Mouse (Mus musculus): ENCODE data around the gene Vps8. TPM values are rescaled to one million over a fixed set of nuclear protein-coding genes. Genes with fewer than 3 reads are reported as not detected.

Gene Vps8
- polyA plus RNA-seq, 1 experiment from 2014 or later = 14.3 TPM

DNA sequence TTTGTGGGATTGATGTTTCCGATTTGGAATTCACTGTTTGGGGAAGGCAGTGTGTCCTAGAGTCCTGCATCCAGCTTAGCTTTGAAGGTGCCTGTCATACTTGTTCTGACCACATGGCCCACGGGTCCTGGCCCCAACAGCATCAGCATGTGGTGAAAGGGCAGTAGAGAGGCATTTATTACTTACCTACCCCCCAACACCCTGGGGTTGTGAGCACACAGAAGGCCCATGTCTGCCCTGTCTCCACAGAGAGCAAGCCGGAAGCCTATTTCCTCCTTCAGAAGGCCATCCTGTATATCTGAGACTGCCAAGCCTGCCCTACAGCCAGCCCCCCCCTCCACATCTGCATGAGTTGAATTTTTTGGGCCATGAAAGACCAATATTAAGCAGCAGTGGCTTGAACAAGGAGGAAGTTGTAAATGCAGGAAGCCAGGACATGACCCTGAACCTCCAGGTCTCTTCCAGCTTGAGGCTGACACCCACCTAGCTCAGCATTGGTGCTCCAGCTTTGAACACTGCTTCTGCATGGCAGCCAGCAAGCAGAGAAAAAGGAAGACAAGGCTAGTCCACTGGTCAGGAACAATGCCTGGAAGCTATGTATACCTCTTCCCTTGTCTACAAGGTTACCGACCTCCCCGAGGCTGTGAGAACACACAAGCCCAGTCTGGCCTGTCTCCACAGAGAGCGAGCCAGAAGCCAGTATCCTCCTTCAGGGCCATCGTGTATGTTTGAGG lies 218.0 kb downstream of the Vps8 start:
- H3K36me3 ChIP-seq = no peaks in the 10 kb centered on the region
- H3K27me3 ChIP-seq = no peaks in the 10 kb centered on the region
- H3K4me2 ChIP-seq (replicated peaks) = no peak overlapping the region
- H3K4me3 ChIP-seq = no peak overlapping the region
- no peak overlapping the region for H3K9ac ChIP-seq
- peaks cover 13% of the 10 kb centered on the region for H3K4me1 ChIP-seq
- 74% methylated on average over 7 of the region's 7 CpGs for WGBS
- H3K9me3 ChIP-seq = no peaks in the 10 kb centered on the region
- no peak for ATAC-seq (ENCODE audit: low FRiP score, low read depth)
- H3K27ac ChIP-seq = no peak overlapping the region

DNA sequence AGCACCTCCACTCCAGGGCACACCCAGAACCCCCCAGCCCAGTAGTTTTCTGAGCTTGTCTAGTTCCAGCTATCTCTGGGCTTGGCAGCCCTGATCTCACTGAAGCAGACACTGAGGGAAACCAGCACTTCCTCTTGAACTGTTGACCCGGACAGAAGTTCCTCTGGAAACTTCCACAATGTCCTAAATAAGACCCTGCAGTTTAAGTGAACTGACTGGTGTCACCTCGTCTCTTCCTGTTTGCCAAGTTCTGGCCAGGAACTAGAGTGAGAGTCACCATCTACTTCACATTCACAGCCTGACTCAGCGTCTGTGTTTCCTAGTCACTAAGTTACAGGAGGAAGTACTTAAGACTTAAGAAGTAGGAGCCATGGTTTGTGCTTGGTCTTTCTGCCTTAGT lies 219.0 kb downstream of the Vps8 start:
- Histone ChIP-seq H3K9me3 (no peaks in the 10 kb centered on the region), H3K4me1 (peaks cover 13% of the 10 kb centered on the region), H3K27me3 (no peaks in the 10 kb centered on the region), H3K4me2 (replicated peaks) (no peak overlapping the region), H3K36me3 (no peaks in the 10 kb centered on the region; the same call in 1 of the 2 replicates), H3K27ac (no peak overlapping the region), H3K4me3 (no peak overlapping the region), H3K9ac (no peak overlapping the region)
- whole genome bisulfite sequencing = 74% methylated on average over 3 of the region's 3 CpGs
- no peak for ATAC-seq (ENCODE audit: low FRiP score, low read depth)

DNA sequence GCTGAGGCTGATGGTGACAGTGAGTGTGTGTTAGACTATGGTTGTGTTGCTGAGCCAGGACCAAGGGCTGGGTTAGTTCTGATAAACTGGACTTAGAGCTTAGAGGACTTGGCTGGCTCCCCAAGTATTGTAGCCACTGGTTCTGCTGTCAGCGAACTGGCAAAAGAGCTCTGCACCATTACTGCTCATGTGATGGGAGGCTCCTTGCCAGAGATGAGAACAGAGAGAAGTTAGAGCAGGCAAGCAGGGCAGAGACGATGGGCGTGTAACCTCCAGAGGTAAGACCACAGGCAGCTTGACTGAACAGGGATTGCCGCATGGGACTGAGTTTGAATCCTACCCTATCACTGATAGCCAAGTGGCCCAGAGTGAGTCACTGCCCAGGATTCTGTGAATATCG lies 220.0 kb downstream of the Vps8 start:
- Histone ChIP-seq H3K36me3 (peaks cover 1% of the 10 kb centered on the region; the same call in 1 of the 2 replicates), H3K4me3 (no peak overlapping the region), H3K4me1 (peaks cover 13% of the 10 kb centered on the region), H3K27ac (no peak overlapping the region), H3K4me2 (replicated peaks) (no peak overlapping the region), H3K27me3 (no peaks in the 10 kb centered on the region), H3K9me3 (no peaks in the 10 kb centered on the region), H3K9ac (no peak overlapping the region)
- no peak for ATAC-seq (ENCODE audit: low FRiP score, low read depth)
- WGBS = 92% methylated on average over 5 of the region's 5 CpGs

DNA sequence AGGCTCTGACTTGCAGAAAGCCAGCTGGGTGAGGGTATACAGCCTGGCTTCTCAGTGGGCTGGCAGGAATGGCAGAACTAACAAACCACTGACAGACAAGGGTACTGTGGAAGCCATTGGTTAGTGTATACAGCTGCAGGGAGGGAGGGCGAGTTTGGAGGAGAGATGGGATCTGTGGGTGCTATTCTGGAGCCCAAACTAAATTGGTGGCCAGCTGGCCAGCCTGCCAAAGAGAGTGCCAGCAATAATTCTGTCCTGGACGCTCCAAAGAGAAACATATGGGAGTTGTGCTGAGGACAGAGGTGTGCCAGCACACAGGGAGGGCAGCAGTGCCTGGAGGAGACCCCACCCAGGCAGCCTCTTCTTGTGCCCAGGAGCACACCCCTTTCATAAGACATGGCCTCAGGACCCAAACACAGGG lies 220.7 kb downstream of the Vps8 start:
- Histone ChIP-seq H3K4me3 (no peak overlapping the region), H3K27ac (peak overlapping the region; percentile 81), H3K4me1 (peaks cover 13% of the 10 kb centered on the region), H3K36me3 (peaks cover 3% of the 10 kb centered on the region; the same call in 1 of the 2 replicates), H3K4me2 (replicated peaks) (peak overlapping the region; percentile 38; the same call in 1 of the 2 replicates), H3K27me3 (no peaks in the 10 kb centered on the region), H3K9ac (peak overlapping the region; percentile 39), H3K9me3 (no peaks in the 10 kb centered on the region)
- 66% methylated on average over 2 of the region's 2 CpGs for WGBS
- no peak for ATAC-seq (ENCODE audit: low FRiP score, low read depth)

DNA sequence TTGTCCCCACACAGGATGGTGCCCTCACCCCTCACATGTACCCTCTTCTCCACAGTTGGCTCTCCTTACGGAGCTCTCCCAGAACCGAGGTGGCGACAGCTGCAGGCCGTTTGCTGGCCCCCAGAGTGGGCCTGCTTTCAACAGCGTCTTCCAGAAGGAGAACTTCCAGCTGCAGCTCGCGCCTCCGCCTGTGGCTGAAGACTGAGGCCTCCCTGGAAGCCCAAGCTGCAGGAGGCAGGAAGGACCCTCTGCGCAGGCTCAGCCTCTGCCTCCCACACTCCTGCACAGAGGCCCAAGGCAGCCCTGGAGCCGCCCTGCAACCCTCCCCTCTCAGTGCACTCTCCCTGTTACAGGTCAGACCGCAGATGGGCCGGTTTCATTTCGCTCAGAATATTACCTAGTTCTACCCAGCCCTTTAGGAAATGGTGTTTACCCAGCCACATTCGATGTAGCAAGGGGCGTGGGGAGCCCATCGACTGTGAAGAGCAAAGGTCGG lies 221.2 kb downstream of the Vps8 start:
- no peaks in the 10 kb centered on the region for H3K27me3 ChIP-seq
- no peaks in the 10 kb centered on the region for H3K9me3 ChIP-seq
- peak overlapping the region; percentile 38; the same call in 1 of the 2 replicates for H3K4me2 ChIP-seq (replicated peaks)
- peak overlapping the region; percentile 39 for H3K9ac ChIP-seq
- peaks cover 4% of the 10 kb centered on the region; the same call in 1 of the 2 replicates for H3K36me3 ChIP-seq
- peaks cover 13% of the 10 kb centered on the region for H3K4me1 ChIP-seq
- peak overlapping the region; percentile 81 for H3K27ac ChIP-seq
- ATAC-seq (ENCODE audit: low FRiP score, low read depth) = peak; percentile 70
- WGBS = 30% methylated on average over 17 of the region's 17 CpGs
- H3K4me3 ChIP-seq = 0 out of 2 replicates have a peak overlapping the region, but pooled peaks have one; percentile 14

DNA sequence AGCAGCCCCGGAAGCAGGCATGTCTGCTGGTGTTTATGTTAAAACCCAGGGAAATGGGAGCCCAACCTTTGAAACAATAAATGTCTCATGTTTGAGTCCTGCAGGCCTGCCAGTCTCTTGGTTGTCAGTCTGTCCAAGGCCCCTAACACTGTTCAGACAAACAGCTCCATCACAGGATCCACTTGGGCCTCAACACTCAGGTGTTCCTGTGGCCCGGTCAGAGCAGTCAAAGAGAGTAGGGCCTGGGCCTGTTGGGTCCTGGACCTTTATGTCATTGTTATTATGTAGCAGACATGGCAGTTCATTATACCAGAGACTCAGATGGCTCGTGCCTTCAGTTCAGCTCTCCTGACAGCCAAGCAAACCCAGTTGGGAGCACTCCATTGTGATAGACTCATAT lies 221.7 kb downstream of the Vps8 start:
- peak overlapping the region; percentile 38; the same call in 1 of the 2 replicates for H3K4me2 ChIP-seq (replicated peaks)
- no peak overlapping the region for H3K4me3 ChIP-seq
- peaks cover 13% of the 10 kb centered on the region for H3K4me1 ChIP-seq
- WGBS = 76% methylated on average over 3 of the region's 3 CpGs
- no peaks in the 10 kb centered on the region for H3K9me3 ChIP-seq
- no peak for ATAC-seq (ENCODE audit: low FRiP score, low read depth)
- H3K27me3 ChIP-seq = no peaks in the 10 kb centered on the region
- peaks cover 7% of the 10 kb centered on the region; the same call in 1 of the 2 replicates for H3K36me3 ChIP-seq
- H3K27ac ChIP-seq = peak overlapping the region; percentile 81; the same call in 1 of the 2 replicates
- peak overlapping the region; percentile 39; the same call in 1 of the 2 replicates for H3K9ac ChIP-seq

DNA sequence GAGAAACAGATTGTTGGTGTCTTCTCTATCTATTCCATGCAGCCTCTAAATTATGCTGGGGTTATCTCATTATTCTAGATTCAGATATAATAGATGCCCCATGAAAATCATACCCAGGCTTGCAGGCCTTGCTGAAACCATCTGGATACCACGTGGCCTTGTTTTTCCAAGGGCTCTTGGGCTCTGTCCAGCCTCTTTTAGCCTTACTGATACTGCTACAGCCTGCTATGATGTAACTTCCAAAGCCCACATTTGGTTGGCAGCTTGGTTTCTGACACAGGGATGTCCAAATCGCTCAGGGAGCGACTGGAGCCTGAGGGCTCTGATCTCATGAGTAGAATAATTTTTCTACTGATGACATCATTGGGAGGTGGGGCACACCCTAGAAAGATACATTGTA lies 223.0 kb downstream of the Vps8 start:
- H3K9ac ChIP-seq = no peak overlapping the region
- ATAC-seq (ENCODE audit: low FRiP score, low read depth) = no peak
- no peak overlapping the region for H3K27ac ChIP-seq
- H3K4me1 ChIP-seq = peaks cover 13% of the 10 kb centered on the region
- no peaks in the 10 kb centered on the region for H3K27me3 ChIP-seq
- no peaks in the 10 kb centered on the region for H3K9me3 ChIP-seq
- H3K36me3 ChIP-seq = peaks cover 7% of the 10 kb centered on the region
- no peak overlapping the region for H3K4me3 ChIP-seq
- 84% methylated on average over 3 of the region's 3 CpGs for WGBS
- H3K4me2 ChIP-seq (replicated peaks) = no peak overlapping the region

DNA sequence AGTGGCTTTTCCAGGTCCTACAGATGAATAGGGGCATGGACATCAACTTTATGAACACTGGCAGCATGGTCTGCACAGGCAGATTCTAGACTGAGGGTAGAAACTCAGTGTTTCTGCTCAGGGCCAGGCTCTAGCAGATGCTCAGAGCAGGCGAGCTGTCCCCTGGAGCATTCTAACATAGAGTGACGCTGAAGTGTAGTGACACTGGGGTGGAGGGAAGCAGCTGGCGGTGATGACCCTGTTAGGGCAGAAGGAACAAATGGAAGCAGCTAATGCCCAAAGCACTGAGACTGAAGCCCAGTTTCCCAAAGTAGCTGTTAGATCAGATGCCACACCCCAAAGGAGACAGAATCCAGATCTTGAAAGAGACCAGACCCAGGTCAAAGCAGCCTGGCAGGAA lies 223.6 kb downstream of the Vps8 start:
- Histone ChIP-seq H3K4me1 (peaks cover 13% of the 10 kb centered on the region), H3K4me3 (no peak overlapping the region), H3K9me3 (no peaks in the 10 kb centered on the region), H3K9ac (no peak overlapping the region), H3K4me2 (replicated peaks) (no peak overlapping the region), H3K27ac (no peak overlapping the region), H3K27me3 (no peaks in the 10 kb centered on the region), H3K36me3 (peaks cover 12% of the 10 kb centered on the region)
- no peak for ATAC-seq (ENCODE audit: low FRiP score, low read depth)
- 67% methylated on average over 3 of the region's 3 CpGs for WGBS

DNA sequence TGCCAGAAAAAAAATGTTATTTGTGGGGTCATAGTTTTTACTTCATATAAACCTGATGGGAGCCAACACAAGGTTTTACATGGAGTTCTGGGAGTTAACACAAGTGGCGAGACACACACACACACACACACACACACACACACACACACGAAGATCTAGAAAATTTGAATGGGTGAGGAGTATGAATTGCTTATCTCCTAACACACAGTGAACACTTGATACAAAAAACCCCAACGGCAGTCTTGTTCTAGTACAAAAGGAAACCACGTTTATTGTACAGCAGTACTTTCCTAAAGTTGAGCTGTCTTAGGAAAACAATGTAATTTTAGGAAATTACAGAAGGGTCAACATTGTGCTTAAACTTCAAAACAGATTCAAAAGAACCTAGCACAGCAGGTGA lies 225.9 kb downstream of the Vps8 start:
- ATAC-seq (ENCODE audit: low FRiP score, low read depth) = no peak
- 83% methylated on average over 4 of the region's 4 CpGs for WGBS

DNA sequence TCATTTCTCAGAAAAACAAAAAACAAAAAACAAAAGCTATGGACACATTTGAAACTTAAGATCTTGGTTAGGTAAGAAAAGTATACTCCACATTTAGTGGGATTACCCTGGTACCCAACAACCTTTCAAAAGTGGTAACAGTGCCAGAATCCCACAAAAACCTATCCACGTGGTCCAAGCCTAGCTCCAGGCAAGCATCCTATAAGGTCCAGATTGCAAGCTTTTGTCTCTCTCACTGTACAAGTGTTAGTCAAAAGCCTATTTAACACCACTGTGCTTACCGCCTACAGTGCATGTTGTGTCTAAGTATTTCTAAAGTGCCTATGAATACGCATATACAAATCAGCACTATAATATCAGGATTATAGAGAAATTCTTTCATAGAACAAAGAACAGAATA lies 227.4 kb downstream of the Vps8 start:
- Histone ChIP-seq H3K27ac (no peak overlapping the region), H3K36me3 (peaks cover 32% of the 10 kb centered on the region), H3K27me3 (no peaks in the 10 kb centered on the region), H3K4me1 (no peaks in the 10 kb centered on the region), H3K4me3 (no peak overlapping the region), H3K9ac (no peak overlapping the region), H3K4me2 (replicated peaks) (no peak overlapping the region), H3K9me3 (no peaks in the 10 kb centered on the region)
- ATAC-seq (ENCODE audit: low FRiP score, low read depth) = no peak
- WGBS = 79% methylated on average over 3 of the region's 3 CpGs

More for the DNA sequence above, 225.9 kb downstream of the Vps8 start:
- no peak overlapping the region for H3K4me2 ChIP-seq (replicated peaks)
- H3K4me3 ChIP-seq = no peak overlapping the region
- peaks cover 32% of the 10 kb centered on the region for H3K36me3 ChIP-seq
- H3K4me1 ChIP-seq = peaks cover 9% of the 10 kb centered on the region
- no peak overlapping the region for H3K9ac ChIP-seq
- no peaks in the 10 kb centered on the region for H3K27me3 ChIP-seq
- H3K9me3 ChIP-seq = no peaks in the 10 kb centered on the region
- H3K27ac ChIP-seq = no peak overlapping the region

DNA sequence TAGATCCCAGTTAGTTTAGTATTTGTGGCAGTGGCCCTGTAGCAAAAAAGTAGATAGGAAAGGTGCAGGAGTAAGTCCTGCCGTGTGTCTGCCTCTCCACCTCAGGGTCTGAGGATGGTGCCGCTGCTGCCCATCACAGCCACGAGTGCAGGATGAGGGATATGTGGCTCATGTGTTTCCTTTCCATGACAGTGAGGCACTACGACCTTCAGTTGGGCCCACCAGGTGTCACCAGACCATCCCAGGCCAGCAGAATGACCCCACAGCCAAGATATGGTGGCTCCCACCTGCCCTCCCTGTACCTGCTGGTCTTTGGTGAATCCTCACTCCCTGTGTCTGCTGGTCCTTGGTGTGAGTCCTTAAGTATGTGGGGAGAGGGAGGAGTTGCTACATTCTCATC lies 228.2 kb downstream of the Vps8 start:
- H3K36me3 ChIP-seq = peaks cover 32% of the 10 kb centered on the region
- H3K27me3 ChIP-seq = no peaks in the 10 kb centered on the region
- no peaks in the 10 kb centered on the region for H3K4me1 ChIP-seq
- no peaks in the 10 kb centered on the region for H3K9me3 ChIP-seq
- no peak overlapping the region for H3K4me3 ChIP-seq
- 93% methylated on average over 4 of the region's 4 CpGs for WGBS
- no peak overlapping the region for H3K9ac ChIP-seq
- no peak overlapping the region for H3K4me2 ChIP-seq (replicated peaks)
- no peak for ATAC-seq (ENCODE audit: low FRiP score, low read depth)
- no peak overlapping the region for H3K27ac ChIP-seq

DNA sequence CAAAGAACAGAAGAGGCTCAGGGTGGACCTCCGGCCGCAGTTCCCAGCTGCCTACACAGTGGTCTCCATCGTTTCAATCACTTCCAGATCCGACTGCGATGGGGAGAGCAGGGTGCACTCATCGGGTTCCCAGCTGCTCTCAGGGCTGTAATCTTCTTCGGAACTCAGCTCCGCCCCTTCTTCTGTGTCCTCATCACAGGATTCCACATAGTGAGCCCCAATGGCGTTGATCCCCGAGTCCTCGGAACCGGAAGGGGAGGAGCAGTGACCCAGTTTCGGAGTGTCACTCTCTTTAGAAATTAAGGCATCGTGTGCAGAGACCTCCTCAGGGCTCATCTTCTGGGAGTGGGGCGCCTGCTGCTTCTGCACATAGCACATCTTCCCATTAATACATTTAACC lies 230.2 kb downstream of the Vps8 start:
- peaks cover 36% of the 10 kb centered on the region for H3K36me3 ChIP-seq
- H3K27me3 ChIP-seq = no peaks in the 10 kb centered on the region
- H3K4me1 ChIP-seq = no peaks in the 10 kb centered on the region
- no peak overlapping the region for H3K9ac ChIP-seq
- no peaks in the 10 kb centered on the region for H3K9me3 ChIP-seq
- H3K27ac ChIP-seq = no peak overlapping the region
- no peak overlapping the region for H3K4me3 ChIP-seq
- WGBS = 76% methylated on average over 15 of the region's 15 CpGs
- ATAC-seq (ENCODE audit: low FRiP score, low read depth) = no peak
- no peak overlapping the region for H3K4me2 ChIP-seq (replicated peaks)
